Mouse (Mus musculus): ENCODE measurements around the gene 4931423N10Rik. TPM values are rescaled to one million over a fixed set of nuclear protein-coding genes. Genes with fewer than 3 reads are reported as not detected.

4931423N10Rik gene
- not detected for total RNA-seq (2023)

GRCm38 (mm10) chr2:23207070-23207526, at the start of gene 4931423N10Rik:
Gene 4931423N10Rik, plus strand, starts transcription at chr2:23207476.

Other genes starting within 250 kb of the 4931423N10Rik start
- 100 to 1,000 TPM; 125 to 149 TPM for gene Abi1, start 167.2 kb upstream of the 4931423N10Rik start, total RNA-seq (2023)
- gene Acbd5, start 139.3 kb upstream of the 4931423N10Rik start, total RNA-seq (2023) = 10 to 100 TPM; 29.2 to 30.8 TPM
- 1 to 10 TPM; 8.2 to 9.8 TPM for gene Mastl, start 51.5 kb upstream of the 4931423N10Rik start, total RNA-seq (2023)
- gene Yme1l1, start 51.1 kb upstream of the 4931423N10Rik start, total RNA-seq (2023) = 10 to 100 TPM; 80.3 to 86.9 TPM
- not detected for gene Nxph2, start 113.8 kb downstream of the 4931423N10Rik start, total RNA-seq (2023)